Mouse (Mus musculus) lung, postnatal 0 days (tissue): ENCODE measurements at regions not wholly inside any gene's neighbourhood (a gene's known extent, or its start where the extent isn't known, plus 50 kb on each side); places are given as distances from the start of the nearest gene placed in this dataset.

ENCODE experiments used
- ATAC-seq: fragments of 200-750 bp; cut with Nextera tagmentation; 2 replicates; pipeline ENCODE4 v1.8.0; 2017; ENCODE audit warnings: moderate library complexity
- DNase-seq: peaks from one replicate; pipeline ENCODE4 v3.0.0-alpha.2; 2016; ENCODE audit warnings: low spot score
- H3K27ac ChIP-seq: fragments of 300-500 bp; sonication (generic); 2 replicates; pipeline ENCODE4 v1.5.1; 2014; ENCODE audit warnings: antibody characterized with exemption, mild to moderate bottlenecking, low read length, mixed read lengths
- H3K27me3 ChIP-seq: fragments of 300-500 bp; sonication (generic); replicated peaks from 2 replicates; pipeline ENCODE4 v1.6.1; 2014; ENCODE audit warnings: low read length, mixed read lengths; ENCODE audit not compliant: insufficient read depth
- H3K36me3 ChIP-seq: fragments of 300-500 bp; sonication (generic); 2 replicates; pipeline ENCODE4 v1.6.1; 2014; ENCODE audit warnings: low read length, mixed read lengths; ENCODE audit not compliant: insufficient read depth
- H3K4me1 ChIP-seq: fragments of 300-500 bp; sonication (generic); 2 replicates; pipeline ENCODE4 v1.6.1; 2014; ENCODE audit warnings: antibody characterized with exemption, low read depth, low read length, mixed read lengths; ENCODE audit not compliant: insufficient read depth
- H3K4me2 ChIP-seq: fragments of 300-500 bp; sonication (generic); replicated peaks from 2 replicates; pipeline ENCODE4 v1.6.1; 2014; ENCODE audit warnings: low read depth, mild to moderate bottlenecking, low read length, moderate library complexity, mixed read lengths
- H3K4me3 ChIP-seq: fragments of 300-500 bp; sonication (generic); 2 replicates; pipeline ENCODE4 v1.5.1; 2014; ENCODE audit warnings: low read depth, low read length
- H3K9ac ChIP-seq: fragments of 300-500 bp; sonication (generic); replicated peaks from 2 replicates; pipeline ENCODE4 v1.6.1; 2014; ENCODE audit warnings: low read depth, mild to moderate bottlenecking
- H3K9me3 ChIP-seq: fragments of 300-500 bp; sonication (generic); 2 replicates; pipeline ENCODE4 v1.6.1; 2016; ENCODE audit warnings: low read length, mixed read lengths
- CTCF ChIP-seq: IDR thresholded peaks from 2 replicates; pipeline ENCODE4 v1.5.1; 2016; ENCODE audit warnings: antibody characterized with exemption, mild to moderate bottlenecking
- EP300 ChIP-seq: IDR thresholded peaks from 2 replicates; pipeline ENCODE4 v1.6.1; 2016; ENCODE audit warnings: antibody characterized with exemption, mild to moderate bottlenecking, control low read depth
- WGBS: fragments of 180-500 bp; shearing (Covaris S2); extraction: QIAGEN DNeasy Blood & Tissue Kit; methylation state at CpG from one replicate; pipeline ENCODE4 v1.1.7; 2014; 5-methylcytosine and 5-hydroxymethylcytosine counted together

- 27% methylated on average over 8 of the region's 8 CpGs for WGBS
- H3K4me2 ChIP-seq: no peak overlapping the region
- H3K4me3 ChIP-seq: no peak overlapping the region
- TF ChIP-seq EP300: no peak
- TF ChIP-seq CTCF: peak; percentile 22; the same call in 1 of the 2 replicates
- H3K27me3 ChIP-seq: no peaks in the 10 kb centered on the region
- no peak for ATAC-seq
- no peak overlapping the region for H3K27ac ChIP-seq
- H3K36me3 ChIP-seq: no peaks in the 10 kb centered on the region
- no peaks in the 10 kb centered on the region for H3K9me3 ChIP-seq
- no peak overlapping the region for H3K9ac ChIP-seq
- DNase-seq: no peak
- H3K4me1 ChIP-seq: no peaks in the 10 kb centered on the region
Observed at GRCm38 (mm10) chr4:12506851-12507551, 335.2 kb upstream of the Fam92a start.

GRCm38 (mm10) chr4:12501086-12501485 is 329.3 kb upstream of the Fam92a start:
- no peak overlapping the region for H3K4me3 ChIP-seq
- H3K9me3 ChIP-seq: no peaks in the 10 kb centered on the region
- WGBS: 73% methylated on average over 8 of the region's 8 CpGs
- TF ChIP-seq EP300: no peak
- no peak for TF ChIP-seq CTCF
- H3K9ac ChIP-seq: no peak overlapping the region
- no peaks in the 10 kb centered on the region for H3K36me3 ChIP-seq
- no peaks in the 10 kb centered on the region for H3K4me1 ChIP-seq
- H3K27me3 ChIP-seq: no peaks in the 10 kb centered on the region
- DNase-seq (no peak), ATAC-seq (no peak)
- no peak overlapping the region for H3K4me2 ChIP-seq
- H3K27ac ChIP-seq: no peak overlapping the region

- no peak overlapping the region for H3K9ac ChIP-seq
- no peak for ATAC-seq
- TF ChIP-seq EP300: no peak
- TF ChIP-seq CTCF: no peak
- no peak overlapping the region for H3K27ac ChIP-seq
- H3K4me3 ChIP-seq: no peak overlapping the region
- no peaks in the 10 kb centered on the region for H3K9me3 ChIP-seq
- H3K4me1 ChIP-seq: no peaks in the 10 kb centered on the region
- 33% methylated on average over 4 of the region's 4 CpGs for WGBS
- no peaks in the 10 kb centered on the region for H3K36me3 ChIP-seq
- no peak for DNase-seq
- no peak overlapping the region for H3K4me2 ChIP-seq
- no peaks in the 10 kb centered on the region for H3K27me3 ChIP-seq
Observed at GRCm38 (mm10) chr4:12498426-12498825, 326.6 kb upstream of the Fam92a start.

- TF ChIP-seq CTCF: no peak
- TF ChIP-seq EP300: no peak
- Histone ChIP-seq H3K27me3 (no peaks in the 10 kb centered on the region), H3K4me3 (no peak overlapping the region), H3K27ac (no peak overlapping the region), H3K4me1 (no peaks in the 10 kb centered on the region), H3K9me3 (no peaks in the 10 kb centered on the region), H3K4me2 (no peak overlapping the region), H3K36me3 (no peaks in the 10 kb centered on the region), H3K9ac (no peak overlapping the region)
- DNase-seq (no peak), ATAC-seq (no peak)
- WGBS: 65% methylated on average over 2 of the region's 2 CpGs
Observed at GRCm38 (mm10) chr4:12492468-12492867, 320.7 kb upstream of the Fam92a start.

DNA sequence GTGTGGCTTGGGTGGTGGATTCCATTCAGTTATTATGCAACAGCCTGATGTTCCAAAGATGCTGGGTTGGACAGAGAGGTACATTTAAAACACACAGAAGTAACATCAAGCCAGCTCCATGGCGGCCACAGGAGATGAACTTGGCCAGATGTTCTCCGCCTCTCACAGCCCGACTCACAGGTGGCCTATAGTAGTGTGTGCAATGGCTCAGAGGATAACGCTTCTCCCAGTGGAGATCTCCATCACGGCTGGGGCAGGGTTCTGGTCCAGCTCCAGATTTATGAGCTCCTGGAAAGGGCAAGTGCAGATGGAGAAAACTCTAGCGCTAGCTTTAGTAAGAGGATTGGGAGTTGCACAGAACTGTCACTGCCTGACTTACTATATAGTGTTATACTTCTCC is 319.5 kb upstream of the Fam92a start:
- ATAC-seq: no peak
- no peak overlapping the region for H3K27ac ChIP-seq
- no peak overlapping the region for H3K4me3 ChIP-seq
- H3K4me2 ChIP-seq: no peak overlapping the region
- no peaks in the 10 kb centered on the region for H3K36me3 ChIP-seq
- no peak overlapping the region for H3K9ac ChIP-seq
- no peaks in the 10 kb centered on the region for H3K4me1 ChIP-seq
- DNase-seq: no peak
- H3K27me3 ChIP-seq: no peaks in the 10 kb centered on the region
- WGBS: 85% methylated on average over 6 of the region's 6 CpGs
- TF ChIP-seq EP300: no peak
- no peak for TF ChIP-seq CTCF
- no peaks in the 10 kb centered on the region for H3K9me3 ChIP-seq

GRCm38 (mm10) chr4:12490066-12490465 is 318.3 kb upstream of the Fam92a start:
- Histone ChIP-seq H3K27me3 (no peaks in the 10 kb centered on the region), H3K36me3 (no peaks in the 10 kb centered on the region), H3K9ac (no peak overlapping the region), H3K4me3 (no peak overlapping the region), H3K4me2 (no peak overlapping the region), H3K9me3 (no peaks in the 10 kb centered on the region), H3K27ac (no peak overlapping the region), H3K4me1 (no peaks in the 10 kb centered on the region)
- DNase-seq (no peak), ATAC-seq (no peak)
- TF ChIP-seq CTCF (no peak), EP300 (no peak)
- WGBS: 48% methylated on average over 3 of the region's 3 CpGs

GRCm38 (mm10) chr4:12489358-12489757 is 317.5 kb upstream of the Fam92a start:
- Histone ChIP-seq H3K4me2 (no peak overlapping the region), H3K36me3 (no peaks in the 10 kb centered on the region), H3K4me3 (no peak overlapping the region), H3K4me1 (no peaks in the 10 kb centered on the region), H3K27ac (no peak overlapping the region), H3K9ac (no peak overlapping the region), H3K27me3 (no peaks in the 10 kb centered on the region), H3K9me3 (no peaks in the 10 kb centered on the region)
- 64% methylated on average over 6 of the region's 6 CpGs for whole genome bisulfite sequencing
- no peak for TF ChIP-seq EP300
- TF ChIP-seq CTCF: no peak
- ATAC-seq: no peak
- DNase-seq: no peak
